Mouse (Mus musculus) intestine, postnatal 0 days (tissue): Measurements from ENCODE around the gene Hist1h3f. TPM values are rescaled to one million over a fixed set of nuclear protein-coding genes. Genes with fewer than 3 reads are reported as not detected.

Experiments used
- ATAC-seq: fragments of 200-750 bp; cut with Nextera tagmentation; 2 replicates; pipeline ENCODE4 v1.8.0; 2017; ENCODE audit warnings: mild to moderate bottlenecking, moderate TSS enrichment, moderate library complexity
- H3K27ac ChIP-seq: fragments of 300-500 bp; sonication (generic); 2 replicates; pipeline ENCODE4 v1.5.1; 2014; ENCODE audit warnings: mild to moderate bottlenecking, low read depth, low read length, moderate library complexity
- H3K27me3 ChIP-seq: fragments of 300-500 bp; sonication (generic); replicated peaks from 2 replicates; pipeline ENCODE4 v1.6.1; 2014; ENCODE audit warnings: low read length, mixed read lengths; ENCODE audit not compliant: control insufficient read depth, insufficient read depth
- H3K36me3 ChIP-seq: fragments of 300-500 bp; sonication (generic); 2 replicates; pipeline ENCODE4 v1.6.1; 2014; ENCODE audit warnings: mild to moderate bottlenecking, moderate library complexity; ENCODE audit not compliant: control insufficient read depth, insufficient read depth
- H3K4me1 ChIP-seq: fragments of 300-500 bp; sonication (generic); replicated peaks from 2 replicates; pipeline ENCODE4 v1.6.1; 2014; ENCODE audit warnings: antibody characterized with exemption, low read length, mixed read lengths; ENCODE audit not compliant: control insufficient read depth, insufficient read depth
- H3K4me2 ChIP-seq: fragments of 300-500 bp; sonication (generic); replicated peaks from 2 replicates; pipeline ENCODE4 v1.6.1; 2014; ENCODE audit warnings: low read depth, mild to moderate bottlenecking, moderate library complexity
- H3K4me3 ChIP-seq: fragments of 300-500 bp; sonication (generic); 2 replicates; pipeline ENCODE4 v1.5.1; 2014; ENCODE audit warnings: low read depth, low read length
- H3K9ac ChIP-seq: fragments of 300-500 bp; sonication (generic); 2 replicates; pipeline ENCODE4 v1.6.1; 2014; ENCODE audit warnings: mild to moderate bottlenecking, low read depth, low read length
- H3K9me3 ChIP-seq: fragments of 300-500 bp; sonication (generic); 2 replicates; pipeline ENCODE4 v1.6.1; 2016; ENCODE audit warnings: mixed run types; ENCODE audit not compliant: control insufficient read depth
- CTCF ChIP-seq: sonication (generic); IDR thresholded peaks from 2 replicates; pipeline ENCODE4 v1.5.1; 2016; ENCODE audit warnings: low read depth, mild to moderate bottlenecking, control low read depth, antibody characterized with exemption, moderate library complexity
- WGBS: fragments of 180-500 bp; shearing (Covaris S2); extraction: QIAGEN DNeasy Blood & Tissue Kit; methylation state at CpG from one replicate; pipeline ENCODE4 v1.1.7; 2014; 5-methylcytosine and 5-hydroxymethylcytosine counted together
- polyA plus RNA-seq: library from polyadenylated mRNA; unstranded; fragments of >200 nt; fragmentation: Nextera tagmentation; extraction: Ambion mirVana; gene quantifications from 2 replicates; pipeline ENCODE4 v1.2.1, GENCODE M21; 2015

The Hist1h3f gene
- polyA plus RNA-seq, 1 experiment from 2014 or later, result 0.37 TPM

DNA sequence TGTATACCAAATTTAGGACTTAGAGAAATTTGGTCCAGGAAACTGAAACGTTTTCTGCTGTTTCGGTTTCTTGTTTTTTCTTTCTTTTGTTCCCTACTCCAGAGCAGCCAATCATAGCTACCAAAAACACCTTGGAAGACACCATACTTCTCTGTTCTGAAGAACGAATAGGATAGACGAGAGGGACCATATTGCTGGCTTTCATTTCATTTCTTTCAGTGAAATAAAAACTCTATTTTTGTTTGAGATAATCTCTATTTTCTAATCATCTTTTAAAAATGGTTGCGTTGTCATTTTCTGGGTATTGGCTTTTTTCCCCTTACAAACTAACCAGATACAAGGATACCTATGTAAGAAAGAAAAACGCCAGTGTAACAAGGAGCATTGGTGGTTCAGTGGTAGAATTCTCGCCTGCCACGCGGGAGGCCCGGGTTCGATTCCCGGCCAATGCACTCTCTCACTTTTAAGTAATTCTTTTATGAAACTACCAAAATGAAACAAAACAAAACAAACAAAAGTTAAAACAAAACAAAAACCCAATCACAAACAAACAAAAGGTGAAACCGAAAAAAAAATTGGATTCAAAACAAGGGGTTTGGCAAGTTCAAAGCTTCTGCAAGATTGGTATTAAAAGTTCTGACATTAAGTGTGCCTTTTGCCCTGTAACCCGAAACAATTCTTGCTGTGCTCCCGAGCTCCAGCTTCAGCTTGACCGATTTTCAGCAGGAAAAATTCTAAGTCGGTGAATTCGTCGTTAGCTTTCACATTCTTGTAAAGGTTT lies 26.8 kb upstream of the Hist1h3f start:
- Histone ChIP-seq H3K4me3 (peak overlapping the region; percentile 52), H3K27ac (peak overlapping the region; percentile 24; the same call in 1 of the 2 replicates), H3K36me3 (no peaks in the 10 kb centered on the region), H3K4me2 (peak overlapping the region; percentile 71), H3K9me3 (no peaks in the 10 kb centered on the region), H3K27me3 (no peaks in the 10 kb centered on the region), H3K9ac (0 out of 2 replicates have a peak overlapping the region, but pooled peaks have one; percentile 2), H3K4me1 (no peaks in the 10 kb centered on the region)
- WGBS, result under 1% methylated on average over 19 of the region's 19 CpGs
- no peak for TF ChIP-seq CTCF
- peak; percentile 62 for ATAC-seq

DNA sequence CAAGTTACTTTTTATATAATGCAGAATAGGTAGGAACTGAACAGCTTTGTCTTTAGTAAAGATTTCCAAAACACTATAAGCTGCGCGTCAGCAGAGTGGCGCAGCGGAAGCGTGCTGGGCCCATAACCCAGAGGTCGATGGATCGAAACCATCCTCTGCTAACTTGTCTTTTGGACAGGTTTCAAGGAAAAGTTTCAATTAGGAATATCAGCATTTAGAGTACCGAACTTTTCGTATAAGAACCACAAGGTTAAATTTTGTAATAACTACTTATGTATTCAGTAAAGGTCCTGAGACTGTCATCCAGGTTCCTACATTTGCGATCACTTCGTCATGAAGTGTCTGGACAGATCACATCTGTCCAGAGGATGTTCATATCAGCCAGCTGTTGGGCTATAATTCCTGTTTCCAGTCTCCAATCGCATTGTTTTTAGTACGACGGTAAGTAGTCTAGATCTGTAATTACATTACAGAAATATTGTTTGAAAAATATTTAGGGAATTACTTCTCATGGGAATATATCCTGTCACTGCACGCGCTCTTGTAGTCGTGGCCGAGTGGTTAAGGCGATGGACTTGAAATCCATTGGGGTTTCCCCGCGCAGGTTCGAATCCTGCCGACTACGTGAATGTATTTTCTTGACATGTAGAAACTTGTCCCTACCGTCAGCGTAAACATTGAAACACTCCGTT lies 26.1 kb upstream of the Hist1h3f start:
- peak overlapping the region; percentile 71 for H3K4me2 ChIP-seq
- H3K27ac ChIP-seq, result peak overlapping the region; percentile 24; the same call in 1 of the 2 replicates
- WGBS, result under 1% methylated on average over 27 of the region's 27 CpGs
- no peaks in the 10 kb centered on the region for H3K4me1 ChIP-seq
- no peaks in the 10 kb centered on the region for H3K36me3 ChIP-seq
- TF ChIP-seq CTCF, result no peak
- H3K27me3 ChIP-seq, result no peaks in the 10 kb centered on the region
- ATAC-seq, result peak; percentile 91
- no peaks in the 10 kb centered on the region for H3K9me3 ChIP-seq
- H3K4me3 ChIP-seq, result peak overlapping the region; percentile 52
- H3K9ac ChIP-seq, result 0 out of 2 replicates have a peak overlapping the region, but pooled peaks have one; percentile 2

DNA sequence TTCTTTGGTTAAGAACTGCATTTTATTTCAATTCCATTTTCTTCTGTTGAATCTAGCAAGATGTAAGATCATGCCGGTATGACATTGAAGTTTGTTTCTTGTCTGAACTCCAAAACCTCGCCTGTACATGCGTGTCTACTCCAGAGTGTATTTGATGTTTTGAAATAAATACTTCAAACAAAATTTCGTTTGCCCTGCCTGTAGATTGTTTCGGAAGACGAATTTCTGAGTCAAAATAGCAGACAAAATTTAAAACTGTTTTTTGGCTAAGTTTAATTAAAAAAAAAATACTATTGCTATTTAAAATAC lies 25.6 kb upstream of the Hist1h3f start:
- no peak overlapping the region for H3K9ac ChIP-seq
- H3K4me3 ChIP-seq, result peak overlapping the region; percentile 52
- no peaks in the 10 kb centered on the region for H3K27me3 ChIP-seq
- no peaks in the 10 kb centered on the region for H3K4me1 ChIP-seq
- H3K27ac ChIP-seq, result no peak overlapping the region
- H3K4me2 ChIP-seq, result peak overlapping the region; percentile 71
- no peaks in the 10 kb centered on the region for H3K9me3 ChIP-seq
- TF ChIP-seq CTCF, result no peak
- under 1% methylated on average over 6 of the region's 6 CpGs for WGBS
- no peak for ATAC-seq
- H3K36me3 ChIP-seq, result no peaks in the 10 kb centered on the region

DNA sequence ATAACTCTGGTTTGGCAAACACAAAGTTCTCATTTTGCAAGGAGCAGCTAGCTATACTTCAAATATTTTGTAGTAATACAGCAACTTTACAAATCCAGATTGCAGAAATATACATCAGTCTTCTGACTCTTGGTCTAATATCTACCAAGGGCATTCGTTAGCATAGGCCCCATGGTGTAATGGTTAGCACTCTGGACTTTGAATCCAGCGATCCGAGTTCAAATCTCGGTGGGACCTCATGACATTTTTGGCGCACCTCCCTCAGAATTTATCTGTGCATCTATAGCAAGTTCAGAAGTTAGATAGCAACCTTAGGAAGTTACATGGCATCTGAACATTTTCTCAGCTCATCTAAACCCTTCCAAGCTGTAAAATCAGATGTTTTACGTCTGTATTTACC lies 25.0 kb upstream of the Hist1h3f start:
- Histone ChIP-seq H3K4me2 (peak overlapping the region; percentile 71), H3K4me3 (peak overlapping the region; percentile 52), H3K9me3 (no peaks in the 10 kb centered on the region), H3K36me3 (no peaks in the 10 kb centered on the region), H3K27ac (no peak overlapping the region), H3K9ac (peak overlapping the region; percentile 18; the same call in 1 of the 2 replicates), H3K27me3 (no peaks in the 10 kb centered on the region), H3K4me1 (no peaks in the 10 kb centered on the region)
- no peak for TF ChIP-seq CTCF
- WGBS, result 0% methylated on average over 6 of the region's 6 CpGs
- ATAC-seq, result peak; percentile 46; the same call in 1 of the 2 replicates

DNA sequence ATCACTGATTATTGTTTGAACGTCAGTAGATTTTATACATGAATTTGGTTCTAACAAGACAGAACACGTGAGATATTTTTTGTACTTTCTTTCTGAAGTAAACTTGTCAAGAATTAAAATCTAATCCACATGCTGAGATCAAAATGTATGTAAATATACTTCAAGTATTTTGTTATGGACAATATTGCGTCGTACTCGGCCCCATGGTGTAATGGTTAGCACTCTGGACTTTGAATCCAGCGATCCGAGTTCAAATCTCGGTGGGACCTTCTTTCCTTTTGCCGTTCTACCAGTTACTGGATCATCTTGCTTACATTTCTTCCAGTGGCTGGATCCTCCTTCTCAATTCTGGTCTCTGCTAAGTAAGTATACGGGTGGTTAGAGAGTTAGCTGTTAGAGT lies 24.4 kb upstream of the Hist1h3f start:
- peak overlapping the region; percentile 71 for H3K4me2 ChIP-seq
- no peaks in the 10 kb centered on the region for H3K4me1 ChIP-seq
- H3K9me3 ChIP-seq, result no peaks in the 10 kb centered on the region
- no peaks in the 10 kb centered on the region for H3K27me3 ChIP-seq
- 1% methylated on average over 10 of the region's 10 CpGs for WGBS
- TF ChIP-seq CTCF, result no peak
- peak overlapping the region; percentile 52 for H3K4me3 ChIP-seq
- H3K27ac ChIP-seq, result no peak overlapping the region
- ATAC-seq, result peak; percentile 26; the same call in 1 of the 2 replicates
- H3K9ac ChIP-seq, result peak overlapping the region; percentile 18; the same call in 1 of the 2 replicates
- H3K36me3 ChIP-seq, result no peaks in the 10 kb centered on the region

DNA sequence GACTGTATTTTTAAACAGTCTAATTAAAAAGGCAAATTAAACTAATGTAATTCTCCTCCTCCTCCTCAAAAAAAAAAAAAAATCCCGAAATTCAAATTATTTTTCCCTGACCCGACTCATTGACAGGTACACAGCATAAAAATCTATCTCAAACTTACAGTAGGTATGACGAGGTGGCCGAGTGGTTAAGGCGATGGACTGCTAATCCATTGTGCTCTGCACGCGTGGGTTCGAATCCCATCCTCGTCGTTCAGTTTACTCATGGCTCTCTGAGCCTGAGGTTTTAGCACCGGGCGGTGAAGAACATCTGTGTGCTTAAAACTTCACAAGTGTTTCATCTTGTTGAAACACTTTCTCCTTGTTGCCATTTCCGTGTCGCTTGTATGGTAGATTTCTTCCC lies 22.1 kb upstream of the Hist1h3f start:
- ATAC-seq, result no peak
- H3K9me3 ChIP-seq, result no peaks in the 10 kb centered on the region
- no peak overlapping the region for H3K9ac ChIP-seq
- H3K27me3 ChIP-seq, result no peaks in the 10 kb centered on the region
- no peak for TF ChIP-seq CTCF
- peaks cover 3% of the 10 kb centered on the region; the same call in 1 of the 2 replicates for H3K4me1 ChIP-seq
- no peaks in the 10 kb centered on the region for H3K36me3 ChIP-seq
- no peak overlapping the region for H3K27ac ChIP-seq
- no peak overlapping the region for H3K4me3 ChIP-seq
- WGBS, result 1% methylated on average over 14 of the region's 14 CpGs
- H3K4me2 ChIP-seq, result peak overlapping the region; percentile 32
